Mouse (Mus musculus) megakaryocyte-erythroid progenitor cell, adult 5-6 weeks (primary cell): ENCODE results near the gene Birc2. TPM values are rescaled to one million over a fixed set of nuclear protein-coding genes. Genes with fewer than 3 reads are reported as not detected.
A peak's percentile ranks its signal among the peaks of the same experiment; 100 is the strongest.
"Not testable (repeated sequence)": the region's sequence is repeated elsewhere in the genome, so short reads cannot be mapped to it uniquely, and the experiment has no call there.

Experiments
- ATAC-seq: replicated peaks from 2 replicates; pipeline ENCODE4 v1.8.0; 2016; ENCODE audit warnings: mild to moderate bottlenecking, inconsistent platforms; ENCODE audit not compliant: severe bottlenecking, poor library complexity, low FRiP score, low TSS enrichment
- total RNA-seq, 2 experiments: library from RNA; stranded (forward) in 1 of 2; stranded (reverse) in 1 of 2; fragments of 200-1000, 215-1000 nt in 1 of 2; fragments of >200 nt in 1 of 2; fragmentation: Nextera tagmentation in 1 of 2; gene quantifications; 2 replicates each; pipeline ENCODE4 v1.2.3; 2014 to 2017

The Birc2 gene
- 34.6 and 41.7 TPM in 2 replicates for total RNA-seq (2014; fragmentation: Nextera tagmentation)
- 36.7 and 61.3 TPM in 2 replicates for total RNA-seq (2017)

GRCm38 (mm10) chr9:7836905-7837805, at the start of gene Birc2:
Gene Birc2 (minus strand): TSS chr9:7837064.
- ATAC-seq: peak; percentile 93

GRCm38 (mm10) chr9:7884346-7884745, 47.5 kb upstream of the Birc2 start:
- ATAC-seq: no peak

DNA sequence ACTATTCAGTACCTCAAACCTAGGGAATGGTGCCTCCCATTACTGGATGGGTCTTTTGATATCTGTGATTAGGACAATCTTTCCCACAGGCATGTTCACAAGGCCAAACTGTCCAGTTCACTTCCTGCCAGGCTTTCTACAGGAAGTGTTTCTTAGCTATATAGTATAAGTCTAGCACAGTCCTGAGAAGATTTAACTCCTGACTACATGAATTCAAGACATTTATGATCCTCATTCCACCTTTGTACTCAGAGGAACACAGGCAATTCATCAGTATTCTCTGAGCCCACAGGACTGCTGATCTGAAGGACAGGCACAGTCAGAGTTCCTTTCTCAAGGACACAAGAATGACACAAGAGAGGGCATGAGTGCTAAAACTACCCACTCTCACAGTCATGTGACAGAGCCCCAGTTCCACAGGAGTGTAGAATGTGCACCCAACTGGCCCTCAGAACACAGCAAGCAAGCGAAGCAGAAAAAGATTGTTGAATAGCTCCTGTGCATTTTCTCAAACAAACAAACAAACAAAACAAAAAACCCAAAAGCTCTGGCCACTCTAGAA, 45.5 kb upstream of the Birc2 start:
- no peak for ATAC-seq

DNA sequence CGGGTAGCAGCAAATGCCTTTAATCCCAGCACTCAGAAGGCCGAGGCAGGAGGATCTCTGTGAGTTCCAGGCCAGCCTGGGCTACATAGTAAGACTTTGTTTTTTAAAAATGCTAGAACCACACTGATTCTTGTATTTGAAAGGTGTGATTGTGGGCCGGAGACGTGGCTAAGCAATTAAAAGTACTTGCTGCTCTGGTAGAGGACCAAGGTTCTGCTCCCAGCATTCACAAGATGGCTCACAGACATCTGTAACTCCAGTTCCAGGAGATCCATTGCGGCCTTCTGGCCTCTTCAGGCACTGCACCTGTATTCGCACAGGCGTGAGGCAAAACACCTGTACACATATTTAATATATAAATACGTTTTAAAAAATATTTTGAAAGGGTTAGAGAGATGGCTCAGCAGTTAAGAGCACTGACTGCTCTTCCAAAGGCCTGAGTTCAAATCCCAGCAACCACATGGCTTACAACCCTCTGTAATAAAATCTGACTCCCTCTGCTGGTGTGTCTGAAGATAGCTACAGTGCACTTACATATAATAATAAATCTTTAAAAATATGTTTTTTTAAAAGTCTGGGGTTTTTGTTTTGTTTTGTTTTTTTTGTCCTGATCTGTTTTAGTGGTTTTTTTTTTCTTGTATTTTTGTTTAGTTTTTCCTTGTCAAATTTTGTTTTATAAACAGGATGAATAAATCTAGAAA, 36.8 kb upstream of the Birc2 start:
- ATAC-seq: no peak

DNA sequence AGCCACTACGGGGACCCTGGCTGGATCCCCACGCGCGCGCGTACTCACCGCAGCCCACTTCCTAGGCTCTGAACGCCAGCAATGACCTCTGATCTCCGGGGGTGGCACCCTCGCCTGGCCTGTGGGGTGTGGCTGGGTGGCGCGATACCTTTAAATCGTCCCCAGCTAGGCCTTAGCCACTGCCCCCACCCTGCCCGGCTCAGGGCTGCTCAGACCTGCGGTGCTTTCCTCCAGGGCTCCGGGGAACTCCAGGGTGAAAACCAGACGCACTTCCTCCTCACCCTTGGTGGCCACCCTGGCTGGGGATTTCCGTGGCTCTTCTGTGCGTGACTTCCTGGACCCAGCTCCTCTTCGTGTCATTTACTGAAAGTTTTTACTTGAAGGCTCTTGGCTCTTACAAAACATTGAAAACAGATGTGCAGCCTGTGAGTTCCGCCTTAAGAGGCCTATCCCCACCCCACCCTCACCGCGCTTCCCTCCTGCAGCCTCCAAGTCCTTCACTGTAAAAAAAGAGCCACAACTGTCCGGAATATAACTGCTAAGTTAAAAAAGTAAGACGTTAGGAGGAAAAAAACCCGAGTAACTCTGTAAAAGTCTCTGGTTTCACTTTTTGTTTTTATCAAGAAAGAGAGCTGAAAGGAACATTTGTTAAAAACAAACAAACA, 36.0 kb upstream of the Birc2 start, which contains the start of gene Birc3:
Gene Birc3, minus strand, starts transcription at position 412 of the 665 bp plus-strand sequence.
- ATAC-seq: peak; percentile 91

GRCm38 (mm10) chr9:7872044-7872774, 35.3 kb upstream of the Birc2 start:
- no peak for ATAC-seq

GRCm38 (mm10) chr9:7871316-7872043, 34.6 kb upstream of the Birc2 start:
- ATAC-seq: no peak

DNA sequence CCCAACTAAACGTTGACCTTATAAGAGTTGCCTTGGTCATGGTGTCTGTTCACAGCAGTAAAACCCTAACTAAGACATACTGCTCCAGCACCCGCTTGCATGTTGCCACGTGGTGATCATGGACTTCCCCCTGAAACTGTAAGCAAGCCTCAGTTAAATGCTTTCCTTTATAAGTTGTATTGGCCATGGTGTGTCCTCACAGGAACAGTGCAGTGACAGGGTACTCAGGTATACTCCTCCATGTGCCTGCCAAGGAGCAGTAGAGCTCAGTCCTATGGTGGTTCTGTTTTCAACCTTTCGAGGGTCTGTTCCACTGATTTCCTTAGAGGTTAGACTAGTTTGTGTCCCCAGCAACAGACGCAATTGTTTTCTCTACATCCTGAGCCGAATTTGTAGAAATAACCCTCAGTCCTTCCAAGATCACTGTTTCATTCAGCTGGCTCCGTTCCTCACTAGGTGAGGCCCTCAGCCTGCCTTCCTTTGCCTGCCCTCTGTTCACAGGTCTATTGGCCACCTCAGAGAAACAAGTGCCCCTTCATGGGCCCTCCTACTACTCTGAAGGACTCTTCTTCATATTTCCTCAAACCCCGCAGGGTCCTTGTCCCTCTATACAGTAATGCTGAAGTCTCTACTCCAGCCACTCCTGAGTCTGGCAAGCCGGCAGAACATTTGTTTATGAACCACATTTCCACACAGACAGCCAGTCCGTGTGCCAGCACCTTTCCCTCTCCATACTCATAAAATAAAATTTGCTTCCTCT, 33.9 kb upstream of the Birc2 start:
- ATAC-seq: no peak

- ATAC-seq: peak; percentile 53; the same call in 1 of the 2 replicates
These were observed 32.1 kb upstream of the Birc2 start for GRCm38 (mm10) chr9:7868838-7869491.

GRCm38 (mm10) chr9:7867981-7868380, 31.1 kb upstream of the Birc2 start:
- no peak for ATAC-seq

- ATAC-seq: not testable (repeated sequence)
These were observed 30.1 kb upstream of the Birc2 start for GRCm38 (mm10) chr9:7866981-7867380.

GRCm38 (mm10) chr9:7860976-7861375, 24.1 kb upstream of the Birc2 start:
- no peak for ATAC-seq

DNA sequence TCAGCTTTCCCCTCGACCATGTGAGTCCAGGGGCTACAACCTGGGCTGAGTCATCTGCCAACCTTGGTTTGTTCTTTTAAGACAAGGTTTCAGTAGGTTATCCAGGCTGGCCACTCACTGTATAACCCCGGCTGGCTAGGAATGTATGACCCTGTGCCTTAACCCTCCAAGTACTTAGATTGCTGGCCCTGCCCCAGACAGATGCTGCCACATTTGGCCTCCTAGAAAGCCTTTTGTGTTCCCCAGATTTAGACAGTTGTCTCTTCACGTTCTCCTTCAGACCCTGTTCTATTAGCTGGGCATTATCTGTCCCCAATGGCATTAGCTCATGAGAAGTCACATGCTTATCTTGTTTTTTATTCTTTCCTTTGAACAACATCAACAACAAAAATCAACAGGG, 19.0 kb upstream of the Birc2 start:
- ATAC-seq: no peak

GRCm38 (mm10) chr9:7855374-7855773, 18.5 kb upstream of the Birc2 start:
- ATAC-seq: peak; percentile 84

GRCm38 (mm10) chr9:7854196-7854595, 17.3 kb upstream of the Birc2 start:
- ATAC-seq: not testable (repeated sequence)

DNA sequence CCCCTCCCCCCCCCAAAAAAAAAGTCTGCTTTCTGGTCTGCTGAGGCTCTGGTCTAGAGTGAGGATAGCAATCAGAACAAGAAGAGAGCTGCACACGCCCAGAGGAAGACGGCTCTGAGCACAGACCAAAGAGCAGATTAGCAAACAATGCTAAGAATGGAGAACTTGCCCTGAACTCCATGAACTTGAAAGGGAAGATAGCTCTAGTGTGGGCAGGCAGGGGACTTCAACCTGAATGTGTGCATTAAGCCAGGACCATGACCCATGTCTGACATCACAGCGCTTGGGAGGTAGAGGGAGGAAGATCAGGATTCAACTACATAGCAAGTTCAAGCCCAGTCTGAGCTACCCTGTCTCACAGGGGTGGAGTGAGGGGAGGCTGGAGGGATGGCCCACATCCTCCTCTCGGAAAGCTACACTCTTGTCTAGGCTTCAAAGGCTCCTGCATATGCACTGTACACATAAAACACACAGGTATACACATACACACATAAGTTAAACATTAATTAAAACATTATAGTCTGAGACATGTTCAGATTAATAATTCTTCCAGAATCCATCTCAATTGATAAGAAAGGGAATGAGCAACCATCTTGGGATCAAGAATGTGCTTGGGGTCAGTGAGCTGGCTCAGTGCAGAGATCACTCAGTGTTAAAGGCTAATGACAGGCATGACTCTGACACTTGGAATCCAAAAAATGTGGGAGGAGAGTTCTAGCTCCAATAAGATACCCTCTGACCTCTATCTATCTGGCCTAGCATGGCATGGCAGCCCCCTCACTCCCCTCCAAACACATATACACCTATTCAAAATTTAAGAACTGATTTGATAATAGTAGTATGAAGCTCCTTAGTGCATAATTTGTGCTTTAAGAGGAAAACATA, 15.7 kb upstream of the Birc2 start:
- ATAC-seq: no peak; the same call in 1 of the 2 replicates
